Mouse (Mus musculus): ENCODE measurements around the gene Sstr4. TPM values are rescaled to one million over a fixed set of nuclear protein-coding genes. Genes with fewer than 3 reads are reported as not detected.
A peak's percentile ranks its signal among the peaks of the same experiment; 100 is the strongest.

Gene Sstr4
- polyA plus RNA-seq, 1 experiment from 2014 or later, result 3.1 TPM

DNA sequence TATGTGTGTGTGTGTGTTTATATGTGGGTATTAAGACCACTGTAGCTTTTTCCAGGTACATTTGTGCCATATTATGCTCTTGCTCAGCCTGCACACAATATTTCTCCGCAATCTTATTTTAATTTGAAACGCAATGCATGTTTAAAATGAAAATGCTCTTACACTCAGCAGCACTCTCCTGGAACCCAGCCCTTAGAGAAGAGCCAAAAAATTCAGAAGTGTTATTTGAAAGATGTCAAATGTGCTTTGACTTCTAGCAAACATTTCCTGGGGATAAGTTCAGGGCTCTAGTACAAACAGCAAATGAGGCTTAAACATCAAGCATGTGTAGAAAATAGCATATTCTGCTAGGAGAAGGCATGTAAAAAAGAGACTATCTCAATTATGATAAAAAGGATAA is 24.6 kb downstream of the Sstr4 start:
- ATAC-seq (ENCODE audit: low read depth), result peak; percentile 78
- Histone ChIP-seq H3K9ac (ENCODE audit: low read length) (no peak overlapping the region), H3K27ac (ENCODE audit: low read length) (peak overlapping the region; percentile 78), H3K4me2 (ENCODE audit: low read depth, low read length) (no peak overlapping the region), H3K4me3 (ENCODE audit: low read length) (no peak overlapping the region), H3K36me3 (ENCODE audit: control insufficient read depth, insufficient read depth, low read length) (no peaks in the 10 kb centered on the region), H3K9me3 (ENCODE audit: control insufficient read depth, low read length) (no peaks in the 10 kb centered on the region), H3K27me3 (ENCODE audit: control insufficient read depth, insufficient read depth, low read depth, low read length) (no peaks in the 10 kb centered on the region), H3K4me1 (replicated peaks; ENCODE audit: control insufficient read depth, insufficient read depth, low read length) (peaks cover 25% of the 10 kb centered on the region)
- WGBS, result 52% methylated on average over 2 of the region's 2 CpGs

DNA sequence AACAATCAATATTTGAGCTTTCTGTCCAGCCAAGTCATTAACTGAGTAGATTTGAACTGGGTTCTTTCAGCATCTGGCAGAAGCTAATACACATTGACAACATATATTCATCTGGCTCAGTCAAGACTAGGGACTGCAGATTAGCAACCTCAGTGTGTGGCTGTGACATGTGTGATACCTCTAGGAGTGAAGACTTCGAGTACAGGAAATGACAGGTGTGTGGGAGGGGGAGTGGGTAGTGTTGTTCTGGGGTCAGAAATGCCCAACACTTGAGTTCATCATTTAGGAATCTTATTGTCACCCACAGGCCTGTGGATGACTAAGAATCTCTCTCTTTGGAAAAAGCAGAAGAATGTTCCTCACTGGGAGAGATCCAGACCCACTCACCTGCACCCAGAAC is 26.0 kb downstream of the Sstr4 start:
- Histone ChIP-seq H3K4me1 (replicated peaks; ENCODE audit: control insufficient read depth, insufficient read depth, low read length) (peaks cover 25% of the 10 kb centered on the region), H3K27ac (ENCODE audit: low read length) (no peak overlapping the region; the same call in 1 of the 2 replicates), H3K36me3 (ENCODE audit: control insufficient read depth, insufficient read depth, low read length) (no peaks in the 10 kb centered on the region), H3K9me3 (ENCODE audit: control insufficient read depth, low read length) (no peaks in the 10 kb centered on the region), H3K4me2 (ENCODE audit: low read depth, low read length) (no peak overlapping the region), H3K4me3 (ENCODE audit: low read length) (no peak overlapping the region), H3K9ac (ENCODE audit: low read length) (no peak overlapping the region), H3K27me3 (ENCODE audit: control insufficient read depth, insufficient read depth, low read depth, low read length) (no peaks in the 10 kb centered on the region)
- no peak for ATAC-seq (ENCODE audit: low read depth)
- 40% methylated on average over 1 of the region's 1 CpGs for WGBS

DNA sequence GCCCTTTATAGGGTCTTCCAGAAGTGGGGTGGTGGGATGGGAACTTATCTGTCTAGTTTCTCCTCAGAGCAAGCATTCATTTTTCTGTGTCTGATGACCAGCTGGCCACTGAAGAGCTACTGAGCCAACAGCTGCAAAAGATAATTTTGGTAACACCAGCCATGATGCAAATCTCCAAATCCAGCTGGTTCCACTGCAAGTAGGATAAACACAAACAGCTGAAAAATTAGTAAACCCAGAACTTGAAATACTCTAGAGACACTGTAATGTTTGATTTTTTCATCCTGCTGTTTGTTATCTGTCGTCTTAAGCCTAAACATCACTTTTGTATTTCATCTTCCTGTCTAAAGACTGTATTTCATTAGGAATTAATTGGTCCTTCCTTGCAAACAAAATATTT is 26.6 kb downstream of the Sstr4 start:
- 44% methylated on average over 1 of the region's 1 CpGs for WGBS
- no peaks in the 10 kb centered on the region for H3K9me3 ChIP-seq (ENCODE audit: control insufficient read depth, low read length)
- H3K27me3 ChIP-seq (ENCODE audit: control insufficient read depth, insufficient read depth, low read depth, low read length), result no peaks in the 10 kb centered on the region
- H3K4me3 ChIP-seq (ENCODE audit: low read length), result no peak overlapping the region
- H3K4me1 ChIP-seq (replicated peaks; ENCODE audit: control insufficient read depth, insufficient read depth, low read length), result peaks cover 25% of the 10 kb centered on the region
- H3K9ac ChIP-seq (ENCODE audit: low read length), result no peak overlapping the region
- H3K4me2 ChIP-seq (ENCODE audit: low read depth, low read length), result no peak overlapping the region
- H3K36me3 ChIP-seq (ENCODE audit: control insufficient read depth, insufficient read depth, low read length), result no peaks in the 10 kb centered on the region
- no peak overlapping the region for H3K27ac ChIP-seq (ENCODE audit: low read length)
- peak; percentile 53 for ATAC-seq (ENCODE audit: low read depth)

DNA sequence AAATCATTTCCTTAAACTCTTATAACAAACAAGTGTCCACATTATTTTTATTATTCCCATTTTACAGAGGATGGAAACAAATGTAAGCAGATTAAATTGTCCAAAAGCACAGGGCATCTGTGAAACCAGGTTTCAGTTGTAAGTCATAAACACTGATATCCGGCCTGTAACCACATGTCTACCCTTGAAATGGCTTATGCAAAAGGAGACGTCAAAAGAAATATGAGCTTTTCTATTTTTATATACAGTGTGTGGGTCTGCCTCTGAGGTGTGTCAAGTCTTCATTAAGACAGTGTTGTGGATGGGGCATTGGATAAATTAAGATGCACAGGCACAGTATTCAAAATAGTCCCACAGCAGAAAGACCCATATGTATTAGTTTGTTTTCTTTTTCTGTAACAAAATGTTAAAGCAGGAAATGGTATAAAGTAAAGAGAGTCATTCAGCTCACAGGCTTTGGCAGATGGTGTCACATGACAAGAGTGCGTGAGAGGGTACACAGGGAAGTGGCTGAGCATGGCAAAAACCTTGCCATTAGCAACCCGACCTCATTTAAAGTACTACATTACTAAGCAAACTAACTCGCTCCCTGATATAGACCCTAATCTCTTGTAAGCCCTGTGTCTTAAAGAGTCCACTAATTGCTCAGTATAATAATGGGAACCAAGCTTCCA is 30.7 kb downstream of the Sstr4 start:
- Histone ChIP-seq H3K9ac (ENCODE audit: low read length) (no peak overlapping the region), H3K4me1 (replicated peaks; ENCODE audit: control insufficient read depth, insufficient read depth, low read length) (peaks cover 21% of the 10 kb centered on the region), H3K9me3 (ENCODE audit: control insufficient read depth, low read length) (no peaks in the 10 kb centered on the region), H3K4me2 (ENCODE audit: low read depth, low read length) (no peak overlapping the region), H3K36me3 (ENCODE audit: control insufficient read depth, insufficient read depth, low read length) (no peaks in the 10 kb centered on the region), H3K27me3 (ENCODE audit: control insufficient read depth, insufficient read depth, low read depth, low read length) (no peaks in the 10 kb centered on the region), H3K27ac (ENCODE audit: low read length) (no peak overlapping the region), H3K4me3 (ENCODE audit: low read length) (no peak overlapping the region)
- 63% methylated on average over 5 of the region's 5 CpGs for WGBS
- ATAC-seq (ENCODE audit: low read depth), result no peak

DNA sequence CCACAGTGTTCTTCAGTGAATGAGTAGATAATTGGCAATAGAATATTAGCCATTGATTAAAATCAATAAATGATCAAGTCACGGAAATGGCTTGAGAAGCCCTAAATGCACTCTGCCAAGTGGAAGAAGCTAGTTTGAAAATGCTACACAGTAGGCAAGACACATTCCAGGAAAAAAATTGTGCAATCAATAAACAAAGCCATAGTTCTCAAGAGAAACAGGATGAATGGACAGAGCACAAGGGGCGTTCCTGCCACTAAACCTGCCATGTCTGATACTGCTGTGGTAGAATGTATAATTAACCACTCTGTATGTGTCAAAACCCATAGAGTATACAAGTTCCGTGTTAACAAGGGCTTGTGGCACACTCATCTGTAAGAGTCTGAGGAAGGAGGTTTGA is 32.4 kb downstream of the Sstr4 start:
- Histone ChIP-seq H3K27ac (ENCODE audit: low read length) (no peak overlapping the region), H3K9ac (ENCODE audit: low read length) (no peak overlapping the region), H3K9me3 (ENCODE audit: control insufficient read depth, low read length) (no peaks in the 10 kb centered on the region), H3K36me3 (ENCODE audit: control insufficient read depth, insufficient read depth, low read length) (no peaks in the 10 kb centered on the region), H3K27me3 (ENCODE audit: control insufficient read depth, insufficient read depth, low read depth, low read length) (no peaks in the 10 kb centered on the region), H3K4me3 (ENCODE audit: low read length) (no peak overlapping the region), H3K4me1 (replicated peaks; ENCODE audit: control insufficient read depth, insufficient read depth, low read length) (peaks cover 12% of the 10 kb centered on the region; the same call in 1 of the 2 replicates), H3K4me2 (ENCODE audit: low read depth, low read length) (no peak overlapping the region)
- 0 out of 2 replicates have a peak, but pooled peaks have one; percentile 10 for ATAC-seq (ENCODE audit: low read depth)
- 57% methylated on average over 3 of the region's 3 CpGs for WGBS

DNA sequence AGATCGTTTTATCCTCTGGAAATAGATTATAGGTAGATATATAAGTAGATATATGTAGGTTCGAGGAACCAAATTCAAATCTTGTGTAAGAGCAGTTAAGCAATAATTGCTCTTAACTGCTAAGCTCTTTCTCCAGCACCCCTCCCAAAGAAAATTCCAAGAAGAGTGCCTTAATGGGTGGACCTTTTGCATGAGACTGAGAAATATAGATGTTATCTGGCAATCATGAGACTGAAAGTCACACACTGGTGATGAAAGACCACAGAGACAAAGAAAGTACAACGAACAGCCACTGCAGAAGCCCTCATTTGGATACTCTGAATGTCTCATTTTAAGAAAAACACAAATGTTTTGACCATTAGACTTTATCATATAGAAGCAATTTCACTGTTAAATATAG is 33.4 kb downstream of the Sstr4 start:
- no peaks in the 10 kb centered on the region for H3K27me3 ChIP-seq (ENCODE audit: control insufficient read depth, insufficient read depth, low read depth, low read length)
- no peak overlapping the region for H3K4me2 ChIP-seq (ENCODE audit: low read depth, low read length)
- H3K4me1 ChIP-seq (replicated peaks; ENCODE audit: control insufficient read depth, insufficient read depth, low read length), result peaks cover 7% of the 10 kb centered on the region; the same call in 1 of the 2 replicates
- H3K9ac ChIP-seq (ENCODE audit: low read length), result no peak overlapping the region
- H3K36me3 ChIP-seq (ENCODE audit: control insufficient read depth, insufficient read depth, low read length), result no peaks in the 10 kb centered on the region
- no peak overlapping the region for H3K27ac ChIP-seq (ENCODE audit: low read length)
- no peaks in the 10 kb centered on the region for H3K9me3 ChIP-seq (ENCODE audit: control insufficient read depth, low read length)
- ATAC-seq (ENCODE audit: low read depth), result no peak; the same call in 1 of the 2 replicates
- WGBS, result 66% methylated on average over 3 of the region's 3 CpGs
- no peak overlapping the region for H3K4me3 ChIP-seq (ENCODE audit: low read length)

DNA sequence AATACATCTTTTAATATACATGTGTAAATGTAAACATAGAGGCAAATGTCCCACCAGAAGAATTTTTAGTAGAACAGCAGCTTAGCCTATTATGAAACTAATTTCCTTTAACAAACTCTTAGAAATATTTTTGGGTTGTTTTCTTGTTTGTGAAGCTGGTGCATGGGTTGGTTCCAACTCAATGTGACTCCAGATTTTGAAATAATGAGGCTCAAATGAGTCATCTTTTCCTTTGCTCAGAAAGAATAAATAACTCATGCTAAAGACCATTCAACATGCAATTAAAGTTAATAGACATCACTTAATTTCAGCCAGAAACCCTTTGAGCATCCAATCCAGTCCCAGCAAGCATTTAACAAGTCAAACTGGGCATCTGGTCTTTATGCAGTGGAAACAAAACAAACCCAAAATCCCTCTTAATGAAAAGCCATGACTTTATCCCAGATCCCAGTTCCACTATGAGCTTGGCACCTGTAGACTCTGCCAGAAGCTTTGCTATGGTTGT is 33.9 kb downstream of the Sstr4 start:
- Histone ChIP-seq H3K4me3 (ENCODE audit: low read length) (no peak overlapping the region), H3K36me3 (ENCODE audit: control insufficient read depth, insufficient read depth, low read length) (no peaks in the 10 kb centered on the region), H3K27me3 (ENCODE audit: control insufficient read depth, insufficient read depth, low read depth, low read length) (no peaks in the 10 kb centered on the region), H3K4me2 (ENCODE audit: low read depth, low read length) (no peak overlapping the region), H3K27ac (ENCODE audit: low read length) (0 out of 2 replicates have a peak overlapping the region, but pooled peaks have one; percentile 26), H3K4me1 (replicated peaks; ENCODE audit: control insufficient read depth, insufficient read depth, low read length) (peaks cover 7% of the 10 kb centered on the region; the same call in 1 of the 2 replicates), H3K9me3 (ENCODE audit: control insufficient read depth, low read length) (no peaks in the 10 kb centered on the region), H3K9ac (ENCODE audit: low read length) (no peak overlapping the region)
- no peak for ATAC-seq (ENCODE audit: low read depth)

DNA sequence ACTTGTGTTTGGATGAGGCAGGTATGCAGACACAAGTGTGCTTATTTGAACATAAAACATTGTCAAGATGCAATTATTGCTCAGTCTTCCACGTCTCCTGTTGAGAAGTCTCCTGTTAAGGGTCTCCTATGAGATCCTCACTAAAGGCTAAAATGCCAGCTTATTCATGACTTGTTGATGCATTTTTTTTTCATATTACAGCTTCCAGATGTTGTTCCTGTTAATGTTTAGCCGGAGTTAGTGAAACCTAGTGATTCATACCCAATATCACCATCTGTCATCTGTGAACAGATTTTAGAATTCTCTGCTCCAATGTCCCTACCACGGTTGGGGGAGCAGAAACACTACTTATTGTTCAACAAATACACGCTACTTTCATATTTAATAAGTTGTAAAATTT is 35.8 kb downstream of the Sstr4 start:
- no peak for ATAC-seq (ENCODE audit: low read depth)
- Histone ChIP-seq H3K9me3 (ENCODE audit: control insufficient read depth, low read length) (no peaks in the 10 kb centered on the region), H3K9ac (ENCODE audit: low read length) (no peak overlapping the region), H3K4me1 (replicated peaks; ENCODE audit: control insufficient read depth, insufficient read depth, low read length) (peaks cover 7% of the 10 kb centered on the region; the same call in 1 of the 2 replicates), H3K27ac (ENCODE audit: low read length) (no peak overlapping the region), H3K27me3 (ENCODE audit: control insufficient read depth, insufficient read depth, low read depth, low read length) (no peaks in the 10 kb centered on the region), H3K36me3 (ENCODE audit: control insufficient read depth, insufficient read depth, low read length) (no peaks in the 10 kb centered on the region), H3K4me3 (ENCODE audit: low read length) (no peak overlapping the region), H3K4me2 (ENCODE audit: low read depth, low read length) (no peak overlapping the region)
- 74% methylated on average over 4 of the region's 4 CpGs for WGBS

DNA sequence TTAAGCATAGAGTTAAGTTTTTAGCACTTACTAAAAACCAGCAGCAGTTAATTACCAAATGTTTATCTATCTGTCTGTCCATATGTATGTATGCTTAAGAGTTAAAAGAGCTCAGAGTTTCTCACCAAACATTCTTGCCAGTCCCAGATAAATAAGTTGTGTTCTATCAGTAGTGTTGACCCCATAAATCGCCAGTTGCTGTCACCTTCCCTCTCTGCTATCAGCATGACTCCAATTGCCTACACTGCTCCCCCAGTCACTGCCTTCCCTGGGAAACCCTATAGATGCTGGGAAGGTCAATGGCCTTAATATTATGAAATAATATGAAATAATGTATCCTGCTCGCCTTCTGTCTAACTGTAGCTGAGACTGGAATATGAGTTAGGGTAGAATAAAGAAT is 37.2 kb downstream of the Sstr4 start:
- 34% methylated on average over 2 of the region's 2 CpGs for WGBS
- H3K4me3 ChIP-seq (ENCODE audit: low read length), result no peak overlapping the region
- no peaks in the 10 kb centered on the region for H3K9me3 ChIP-seq (ENCODE audit: control insufficient read depth, low read length)
- ATAC-seq (ENCODE audit: low read depth), result peak; percentile 49
- H3K4me2 ChIP-seq (ENCODE audit: low read depth, low read length), result no peak overlapping the region
- H3K9ac ChIP-seq (ENCODE audit: low read length), result no peak overlapping the region
- H3K4me1 ChIP-seq (replicated peaks; ENCODE audit: control insufficient read depth, insufficient read depth, low read length), result peaks cover 7% of the 10 kb centered on the region; the same call in 1 of the 2 replicates
- no peaks in the 10 kb centered on the region for H3K36me3 ChIP-seq (ENCODE audit: control insufficient read depth, insufficient read depth, low read length)
- no peaks in the 10 kb centered on the region for H3K27me3 ChIP-seq (ENCODE audit: control insufficient read depth, insufficient read depth, low read depth, low read length)
- H3K27ac ChIP-seq (ENCODE audit: low read length), result no peak overlapping the region

Measured in lung, embryonic 16.5 days (tissue).